Mouse (Mus musculus): Measurements from ENCODE around the gene Nat9.

GRCm38 (mm10) chr11:115184973-115185372, 2.7 kb downstream of the Nat9 start:
- no peak for TF ChIP-seq CTCF (IDR thresholded peaks at IDR 0.05; ENCODE audit: extremely low read depth, insufficient read length, insufficient replicate concordance, low read depth, low read length)
- TF ChIP-seq POLR2A (IDR thresholded peaks at IDR 0.05; ENCODE audit: low read depth, low read length) = 0 out of 2 replicates have a peak, but pooled peaks have one; percentile 14
